Mouse (Mus musculus) heart, postnatal 0 days (tissue): ENCODE results near the gene Ube2r2. TPM values are rescaled to one million over a fixed set of nuclear protein-coding genes. Genes with fewer than 3 reads are reported as not detected.

ENCODE experiments used
- ATAC-seq: fragments of 200-750 bp; cut with Nextera tagmentation; 2 replicates; pipeline ENCODE4 v1.8.0; 2017; ENCODE audit warnings: low read depth, moderate number of reproducible peaks, moderate library complexity; ENCODE audit not compliant: insufficient read depth
- DNase-seq: peaks from one replicate; pipeline ENCODE4 v3.0.0-alpha.2; 2016; ENCODE audit warnings: low spot score
- H3K27ac ChIP-seq: fragments of 300-500 bp; sonication (generic); 2 replicates; pipeline ENCODE4 v1.5.1; 2014; ENCODE audit warnings: low read depth, mild to moderate bottlenecking
- H3K27me3 ChIP-seq: fragments of 300-500 bp; sonication (generic); 2 replicates; pipeline ENCODE4 v1.6.1; 2014; ENCODE audit warnings: low read length, mixed read lengths; ENCODE audit not compliant: control insufficient read depth, insufficient read depth
- H3K36me3 ChIP-seq: fragments of 300-500 bp; sonication (generic); replicated peaks from 2 replicates; pipeline ENCODE4 v1.6.1; 2014; ENCODE audit warnings: low read length, mixed read lengths; ENCODE audit not compliant: control insufficient read depth, insufficient read depth
- H3K4me1 ChIP-seq: fragments of 300-500 bp; sonication (generic); 2 replicates; pipeline ENCODE4 v1.6.1; 2014; ENCODE audit warnings: antibody characterized with exemption; ENCODE audit not compliant: control insufficient read depth, insufficient read depth
- H3K4me2 ChIP-seq: fragments of 300-500 bp; sonication (generic); 2 replicates; pipeline ENCODE4 v1.6.1; 2014; ENCODE audit warnings: low read depth, mild to moderate bottlenecking, low read length, moderate library complexity
- H3K4me3 ChIP-seq: fragments of 300-500 bp; sonication (generic); 2 replicates; pipeline ENCODE4 v1.5.1; 2014; ENCODE audit warnings: low read depth, low read length
- H3K9ac ChIP-seq: fragments of 300-500 bp; sonication (generic); replicated peaks from 2 replicates; pipeline ENCODE4 v1.6.1; 2014; ENCODE audit warnings: low read depth, low read length, mixed read lengths
- H3K9me3 ChIP-seq: fragments of 300-500 bp; sonication (generic); replicated peaks from 2 replicates; pipeline ENCODE4 v1.6.1; 2016; ENCODE audit warnings: low read length; ENCODE audit not compliant: control insufficient read depth
- CTCF ChIP-seq: IDR thresholded peaks from 2 replicates; pipeline ENCODE4 v1.5.1; 2016; ENCODE audit warnings: antibody characterized with exemption, control low read depth, low read depth
- EP300 ChIP-seq: IDR thresholded peaks from 2 replicates; pipeline ENCODE4 v1.6.1; 2016; ENCODE audit warnings: antibody characterized with exemption, low read depth
- WGBS: fragments of 180-500 bp; shearing (Covaris S2); extraction: QIAGEN DNeasy Blood & Tissue Kit; methylation state at CpG from one replicate; pipeline ENCODE4 v1.1.7; 2014; 5-methylcytosine and 5-hydroxymethylcytosine counted together
- polyA plus RNA-seq: library from polyadenylated mRNA; unstranded; fragments of >200 nt; fragmentation: Nextera tagmentation; extraction: Ambion mirVana; gene quantifications from 2 replicates; pipeline ENCODE4 v1.2.1, GENCODE M21; 2015
- total RNA-seq: library from RNA; depleted of rRNA; stranded (reverse); fragments of >200 nt; gene quantifications from 2 replicates; pipeline ENCODE4 v1.2.3, GENCODE M21; 2014; ENCODE audit warnings: low replicate concordance

The Ube2r2 gene
- total and polyA plus RNA-seq, 2 experiments from 2014 or later, result 48.9 to 60.9 TPM

GRCm38 (mm10) chr4:41097871-41098576 lies 37.5 kb upstream of the Ube2r2 start, which contains the start of gene Aqp3:
TSS of gene Aqp3 (minus strand) at chr4:41098183.
- no peak for TF ChIP-seq CTCF
- no peak for TF ChIP-seq EP300
- Histone ChIP-seq H3K36me3 (no peaks in the 10 kb centered on the region), H3K4me3 (peak within 1 kb of the TSS; percentile 39), H3K27me3 (peaks cover 27% of the 10 kb centered on the region), H3K9ac (peak within 1 kb of the TSS; percentile 18; the same call in 1 of the 2 replicates), H3K4me2 (peak within 1 kb of the TSS; percentile 69), H3K27ac (no peak within 1 kb of the TSS), H3K4me1 (peaks cover 23% of the 10 kb centered on the region), H3K9me3 (no peaks in the 10 kb centered on the region)
- DNase-seq (peak; percentile 14), ATAC-seq (peak; percentile 22; the same call in 1 of the 2 replicates)
- 2% methylated on average over 42 of the region's 42 CpGs for WGBS

- no peaks in the 10 kb centered on the region for H3K9me3 ChIP-seq
- H3K9ac ChIP-seq, result no peak overlapping the region
- TF ChIP-seq CTCF (no peak), EP300 (no peak)
- peaks cover 23% of the 10 kb centered on the region for H3K4me1 ChIP-seq
- H3K4me3 ChIP-seq, result peak overlapping the region; percentile 39
- ATAC-seq (0 out of 2 replicates have a peak, but pooled peaks have one; percentile 7), DNase-seq (no peak)
- peak overlapping the region; percentile 69 for H3K4me2 ChIP-seq
- peaks cover 27% of the 10 kb centered on the region for H3K27me3 ChIP-seq
- H3K27ac ChIP-seq, result no peak overlapping the region
- H3K36me3 ChIP-seq, result no peaks in the 10 kb centered on the region
- WGBS, result 19% methylated on average over 11 of the region's 11 CpGs
These were observed 37.0 kb upstream of the Ube2r2 start for GRCm38 (mm10) chr4:41098577-41098951.

- Histone ChIP-seq H3K4me2 (no peak overlapping the region), H3K27me3 (peaks cover 23% of the 10 kb centered on the region), H3K4me1 (peaks cover 13% of the 10 kb centered on the region), H3K27ac (no peak overlapping the region), H3K36me3 (no peaks in the 10 kb centered on the region), H3K9ac (no peak overlapping the region), H3K9me3 (no peaks in the 10 kb centered on the region), H3K4me3 (no peak overlapping the region)
- TF ChIP-seq EP300, result no peak
- no peak for DNase-seq
- WGBS, result 38% methylated on average over 1 of the region's 1 CpGs
- no peak for ATAC-seq
These were observed 34.6 kb upstream of the Ube2r2 start for GRCm38 (mm10) chr4:41100986-41101385.

- no peak for TF ChIP-seq EP300
- Histone ChIP-seq H3K9me3 (no peaks in the 10 kb centered on the region), H3K27me3 (peaks cover 12% of the 10 kb centered on the region; the same call in 1 of the 2 replicates), H3K4me2 (no peak overlapping the region), H3K4me3 (no peak overlapping the region), H3K9ac (no peak overlapping the region), H3K27ac (no peak overlapping the region), H3K36me3 (no peaks in the 10 kb centered on the region), H3K4me1 (peaks cover 8% of the 10 kb centered on the region)
- DNase-seq (no peak), ATAC-seq (no peak)
These were observed 32.6 kb upstream of the Ube2r2 start for GRCm38 (mm10) chr4:41102901-41103300.

GRCm38 (mm10) chr4:41107440-41107839 lies 28.1 kb upstream of the Ube2r2 start:
- no peaks in the 10 kb centered on the region for H3K27me3 ChIP-seq
- H3K4me3 ChIP-seq, result no peak overlapping the region
- DNase-seq, result no peak
- H3K36me3 ChIP-seq, result no peaks in the 10 kb centered on the region
- no peaks in the 10 kb centered on the region for H3K4me1 ChIP-seq
- no peak overlapping the region for H3K4me2 ChIP-seq
- H3K9me3 ChIP-seq, result no peaks in the 10 kb centered on the region
- no peak overlapping the region for H3K27ac ChIP-seq
- 42% methylated on average over 4 of the region's 4 CpGs for WGBS
- H3K9ac ChIP-seq, result no peak overlapping the region
- no peak for ATAC-seq
- TF ChIP-seq EP300, result no peak
- no peak for TF ChIP-seq CTCF
